Mouse (Mus musculus) heart, postnatal 0 days (tissue): ENCODE data around the gene Aarsd1.

ENCODE experiments used
- CTCF ChIP-seq: IDR thresholded peaks from 2 replicates; pipeline ENCODE4 v1.5.1; 2016; ENCODE audit warnings: antibody characterized with exemption, control low read depth, low read depth
- EP300 ChIP-seq: IDR thresholded peaks from 2 replicates; pipeline ENCODE4 v1.6.1; 2016; ENCODE audit warnings: antibody characterized with exemption, low read depth

DNA sequence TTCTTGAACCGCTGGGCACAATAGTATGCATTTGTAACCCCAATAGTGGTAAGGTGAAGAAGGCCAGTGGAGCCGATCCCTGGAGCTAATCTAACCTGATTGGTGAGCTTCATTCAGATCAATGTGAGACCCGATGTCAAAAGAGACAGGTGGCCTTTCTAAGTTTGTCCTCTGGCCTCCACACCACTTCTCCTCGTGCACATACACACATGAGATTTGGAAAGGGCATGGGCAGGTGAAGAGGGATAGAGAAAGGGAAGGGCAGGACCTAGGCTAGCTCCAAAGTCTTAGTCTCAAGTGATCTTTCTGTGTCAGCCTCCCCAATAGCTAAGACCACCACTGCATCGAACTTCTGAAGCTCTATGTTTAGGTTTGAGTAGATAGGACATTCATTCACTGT lies 47.3 kb downstream of the Aarsd1 start:
- TF ChIP-seq EP300 = no peak
- no peak for TF ChIP-seq CTCF
